Mouse (Mus musculus) thymus, postnatal 4 days (tissue): ENCODE data around the gene Kalrn.
A peak's percentile ranks its signal among the peaks of the same experiment; 100 is the strongest.

Source experiments
- DNase-seq: peaks from one replicate; pipeline ENCODE4 v3.0.0; 2021

Gene Kalrn

DNA sequence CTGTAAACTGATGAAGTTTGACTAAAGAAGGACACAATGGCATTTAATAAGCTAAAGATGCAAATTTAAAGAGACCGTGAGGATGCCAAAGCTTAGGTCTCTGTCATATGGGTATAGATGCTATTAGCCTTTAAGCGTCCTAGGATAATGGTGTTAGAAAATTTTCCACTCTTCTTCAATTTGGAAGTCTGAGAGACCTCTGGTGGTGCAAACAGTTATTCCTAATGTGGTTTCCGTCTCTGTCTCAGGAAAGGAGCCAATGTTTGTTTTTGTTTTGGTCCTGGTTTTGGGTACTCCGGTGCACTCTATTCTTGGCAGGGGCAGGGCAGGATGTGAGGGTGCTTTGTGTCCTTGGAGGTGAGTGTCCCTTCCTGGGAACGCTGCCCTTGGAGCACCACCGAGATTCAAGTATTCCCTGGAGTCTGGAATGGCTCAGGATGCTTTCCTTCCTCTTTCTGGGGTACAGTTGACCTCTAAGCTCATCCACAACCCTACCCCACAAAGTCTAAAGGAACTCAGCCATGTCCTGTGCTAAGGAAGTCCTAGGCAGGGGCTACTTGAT, 646.0 kb downstream of the Kalrn start:
- no peak for DNase-seq

DNA sequence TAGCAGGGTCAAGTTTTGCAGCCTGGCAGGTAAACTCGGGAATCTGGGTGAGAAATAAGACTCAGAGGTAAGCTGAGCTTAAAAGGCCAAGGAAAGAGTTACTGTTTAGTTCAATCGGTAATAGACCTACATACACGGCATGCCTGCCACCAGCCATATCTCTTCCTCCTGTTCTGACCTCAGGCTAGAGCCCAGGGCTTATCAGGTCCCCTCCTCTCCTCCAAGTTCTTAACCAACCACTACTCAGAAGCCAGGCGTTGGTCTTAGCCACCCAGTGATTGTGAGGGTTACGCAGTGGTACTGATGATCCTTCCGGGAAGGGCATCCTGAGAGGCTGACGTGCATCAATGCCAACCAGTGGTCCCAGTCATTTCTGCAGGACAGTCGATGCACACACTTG, 649.6 kb downstream of the Kalrn start:
- no peak for DNase-seq

DNA sequence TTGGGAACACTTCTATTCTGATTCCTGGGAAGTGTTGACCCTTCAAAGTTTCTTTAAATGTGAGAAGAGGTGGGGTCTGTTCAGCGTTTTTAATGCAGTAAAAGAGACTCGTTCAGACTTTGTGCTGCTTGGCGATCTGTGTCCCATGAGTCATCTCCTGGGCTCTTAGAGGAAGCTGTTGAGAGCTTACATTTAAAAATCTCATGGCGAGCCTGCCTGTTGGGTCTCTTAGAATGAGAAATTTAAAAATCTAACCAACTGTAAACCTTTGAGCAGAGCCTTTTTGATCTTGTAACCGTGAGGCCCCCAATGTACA, 650.4 kb downstream of the Kalrn start:
- no peak for DNase-seq

- DNase-seq, result peak; percentile 60
Observed at GRCm38 (mm10) chr16:33922111-33923000, 651.0 kb downstream of the Kalrn start.

- no peak for DNase-seq
Observed at GRCm38 (mm10) chr16:33921514-33921913, 651.8 kb downstream of the Kalrn start.
